Mouse (Mus musculus): ENCODE data around the gene Zfp281. TPM values are rescaled to one million over a fixed set of nuclear protein-coding genes. Genes with fewer than 3 reads are reported as not detected.

Zfp281 gene
- polyA plus RNA-seq, 1 experiment from 2014 or later: 23.1 TPM

GRCm38 (mm10) chr1:136600067-136600466 lies 24.6 kb upstream of the Zfp281 start:
- Histone ChIP-seq H3K9me3 (replicated peaks) (no peaks in the 10 kb centered on the region), H3K27me3 (no peaks in the 10 kb centered on the region), H3K9ac (no peak overlapping the region), H3K4me3 (replicated peaks) (no peak overlapping the region), H3K4me2 (no peak overlapping the region), H3K4me1 (no peaks in the 10 kb centered on the region), H3K27ac (no peak overlapping the region), H3K36me3 (no peaks in the 10 kb centered on the region)
- 86% methylated on average over 3 of the region's 3 CpGs for WGBS
- ATAC-seq (replicated peaks; ENCODE audit: low FRiP score): no peak

DNA sequence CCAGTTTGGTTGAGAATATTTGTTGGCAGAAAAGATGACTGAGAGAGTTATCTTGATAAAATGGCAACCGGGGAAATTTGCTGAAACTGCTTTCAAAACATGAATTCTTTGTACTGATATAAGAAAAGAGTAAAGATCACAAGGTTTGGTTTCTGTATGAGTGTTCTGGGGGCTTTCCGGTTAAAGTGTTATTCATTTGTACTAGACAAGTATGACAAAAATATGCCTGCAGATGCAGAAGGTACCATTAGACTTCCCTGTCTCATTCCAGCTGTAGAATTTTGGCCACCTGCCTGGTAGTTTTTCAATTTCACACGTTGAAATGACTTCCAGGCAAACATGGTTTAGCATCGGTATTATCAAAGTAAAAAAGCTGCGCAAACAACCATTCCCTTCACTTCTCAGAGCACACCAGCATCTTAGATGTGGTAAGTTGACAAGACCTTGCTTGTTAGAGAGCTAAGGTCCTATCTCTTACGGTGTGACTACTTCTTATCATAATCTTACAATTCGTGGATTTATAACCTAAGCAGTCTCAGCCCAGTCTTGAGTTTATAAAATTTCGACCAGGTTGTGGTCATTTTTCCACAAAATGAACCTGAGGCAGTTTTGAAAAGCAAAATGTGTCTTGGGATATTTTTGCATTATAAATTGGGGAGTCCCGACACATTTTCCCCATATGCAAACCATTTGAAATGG lies 23.9 kb upstream of the Zfp281 start:
- ATAC-seq (replicated peaks; ENCODE audit: low FRiP score): no peak
- Histone ChIP-seq H3K4me3 (replicated peaks) (no peak overlapping the region), H3K36me3 (no peaks in the 10 kb centered on the region), H3K9ac (no peak overlapping the region), H3K9me3 (replicated peaks) (no peaks in the 10 kb centered on the region), H3K4me1 (no peaks in the 10 kb centered on the region), H3K27ac (no peak overlapping the region), H3K4me2 (no peak overlapping the region), H3K27me3 (no peaks in the 10 kb centered on the region)
- 80% methylated on average over 9 of the region's 9 CpGs for WGBS

- Histone ChIP-seq H3K36me3 (no peaks in the 10 kb centered on the region), H3K9ac (no peak overlapping the region), H3K27me3 (no peaks in the 10 kb centered on the region), H3K4me1 (no peaks in the 10 kb centered on the region), H3K27ac (no peak overlapping the region), H3K4me2 (no peak overlapping the region), H3K4me3 (replicated peaks) (no peak overlapping the region), H3K9me3 (replicated peaks) (no peaks in the 10 kb centered on the region)
- 80% methylated on average over 10 of the region's 10 CpGs for WGBS
- no peak for ATAC-seq (replicated peaks; ENCODE audit: low FRiP score)
Observed at GRCm38 (mm10) chr1:136601346-136601888, 23.3 kb upstream of the Zfp281 start.

- no peaks in the 10 kb centered on the region for H3K4me1 ChIP-seq
- H3K27ac ChIP-seq: no peak overlapping the region
- no peaks in the 10 kb centered on the region for H3K27me3 ChIP-seq
- WGBS: 71% methylated on average over 5 of the region's 5 CpGs
- H3K36me3 ChIP-seq: no peaks in the 10 kb centered on the region
- ATAC-seq (replicated peaks; ENCODE audit: low FRiP score): no peak
- H3K4me3 ChIP-seq (replicated peaks): no peak overlapping the region
- no peaks in the 10 kb centered on the region for H3K9me3 ChIP-seq (replicated peaks)
- H3K4me2 ChIP-seq: no peak overlapping the region
- no peak overlapping the region for H3K9ac ChIP-seq
Observed at GRCm38 (mm10) chr1:136602303-136602702, 22.4 kb upstream of the Zfp281 start.

DNA sequence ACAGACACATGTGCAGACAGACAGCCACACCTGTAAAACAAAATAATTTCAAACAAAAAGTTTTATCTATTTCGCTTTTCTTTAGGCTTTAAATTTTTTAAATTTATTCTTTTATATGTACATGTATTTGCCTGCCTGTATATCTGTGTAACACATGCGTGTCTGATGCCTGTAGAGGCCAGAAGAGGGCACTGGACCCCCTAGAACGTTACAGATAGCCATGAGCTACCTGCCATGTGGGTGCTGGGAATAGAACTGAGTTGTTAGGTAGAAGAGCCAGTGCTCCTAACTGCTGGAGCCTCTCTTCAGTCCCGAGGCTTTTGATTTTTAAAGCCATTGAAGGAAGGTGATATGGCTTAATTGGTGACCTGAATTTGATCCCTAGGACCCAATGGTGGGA lies 20.5 kb upstream of the Zfp281 start:
- H3K27ac ChIP-seq: no peak overlapping the region
- no peaks in the 10 kb centered on the region for H3K9me3 ChIP-seq (replicated peaks)
- H3K9ac ChIP-seq: no peak overlapping the region
- no peak overlapping the region for H3K4me3 ChIP-seq (replicated peaks)
- 87% methylated on average over 4 of the region's 4 CpGs for WGBS
- no peaks in the 10 kb centered on the region for H3K27me3 ChIP-seq
- no peak overlapping the region for H3K4me2 ChIP-seq
- H3K4me1 ChIP-seq: no peaks in the 10 kb centered on the region
- ATAC-seq (replicated peaks; ENCODE audit: low FRiP score): no peak
- H3K36me3 ChIP-seq: no peaks in the 10 kb centered on the region

DNA sequence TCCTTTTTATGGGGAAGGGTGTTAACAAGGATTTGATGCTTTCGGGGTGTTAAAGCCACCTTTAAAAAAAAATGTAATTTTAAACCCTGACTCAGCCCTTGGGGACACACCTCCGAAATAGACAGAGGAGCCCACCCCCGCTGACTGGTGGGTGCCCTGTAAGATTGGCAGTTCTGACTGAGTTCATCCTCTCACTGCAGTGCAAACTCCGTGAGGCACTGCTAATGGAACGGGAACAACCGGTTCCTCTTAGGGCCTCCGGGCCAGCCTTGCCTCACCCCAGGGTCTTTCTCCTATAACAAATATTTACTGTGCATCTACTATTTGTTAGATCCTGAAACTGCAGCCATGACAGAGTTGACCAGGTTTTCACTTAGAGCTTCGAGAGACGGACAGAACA lies 18.9 kb upstream of the Zfp281 start:
- H3K27ac ChIP-seq: no peak overlapping the region
- no peak overlapping the region for H3K9ac ChIP-seq
- no peaks in the 10 kb centered on the region for H3K4me1 ChIP-seq
- no peaks in the 10 kb centered on the region for H3K9me3 ChIP-seq (replicated peaks)
- WGBS: 76% methylated on average over 9 of the region's 9 CpGs
- ATAC-seq (replicated peaks; ENCODE audit: low FRiP score): no peak
- no peak overlapping the region for H3K4me3 ChIP-seq (replicated peaks)
- H3K4me2 ChIP-seq: no peak overlapping the region
- H3K36me3 ChIP-seq: no peaks in the 10 kb centered on the region
- H3K27me3 ChIP-seq: no peaks in the 10 kb centered on the region

- no peak overlapping the region for H3K9ac ChIP-seq
- no peak overlapping the region for H3K4me3 ChIP-seq (replicated peaks)
- H3K4me2 ChIP-seq: no peak overlapping the region
- no peak overlapping the region for H3K27ac ChIP-seq
- no peaks in the 10 kb centered on the region for H3K9me3 ChIP-seq (replicated peaks)
- no peak for ATAC-seq (replicated peaks; ENCODE audit: low FRiP score)
- H3K4me1 ChIP-seq: no peaks in the 10 kb centered on the region
- H3K27me3 ChIP-seq: no peaks in the 10 kb centered on the region
- no peaks in the 10 kb centered on the region for H3K36me3 ChIP-seq
- WGBS: 81% methylated on average over 4 of the region's 4 CpGs
Observed at GRCm38 (mm10) chr1:136606278-136606677, 18.4 kb upstream of the Zfp281 start.

- 79% methylated on average over 11 of the region's 11 CpGs for whole genome bisulfite sequencing
- H3K36me3 ChIP-seq: no peaks in the 10 kb centered on the region
- no peak overlapping the region for H3K27ac ChIP-seq
- H3K9ac ChIP-seq: no peak overlapping the region
- H3K9me3 ChIP-seq (replicated peaks): no peaks in the 10 kb centered on the region
- no peaks in the 10 kb centered on the region for H3K27me3 ChIP-seq
- H3K4me2 ChIP-seq: no peak overlapping the region
- H3K4me3 ChIP-seq (replicated peaks): no peak overlapping the region
- no peak for ATAC-seq (replicated peaks; ENCODE audit: low FRiP score)
- H3K4me1 ChIP-seq: no peaks in the 10 kb centered on the region
Observed at GRCm38 (mm10) chr1:136608339-136609261, 16.1 kb upstream of the Zfp281 start.

DNA sequence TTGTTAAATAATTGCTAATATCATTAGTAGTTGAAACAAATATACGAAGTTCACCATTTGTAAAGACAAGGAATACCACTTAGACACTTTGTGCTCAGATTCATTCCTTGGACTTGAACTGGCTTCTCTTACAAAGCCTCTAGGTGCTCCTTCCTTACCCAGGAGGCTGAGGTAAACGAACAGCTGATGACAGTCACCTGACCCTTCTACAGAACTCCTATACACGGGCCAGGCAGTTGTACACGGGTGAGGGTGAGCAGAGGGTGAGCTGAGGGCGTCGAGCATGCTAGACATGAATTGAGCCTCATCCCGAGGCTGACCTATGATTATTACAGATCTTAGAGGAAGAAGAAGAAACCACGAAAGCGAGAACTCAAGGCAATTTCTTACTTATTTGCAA lies 12.9 kb upstream of the Zfp281 start:
- WGBS: 85% methylated on average over 9 of the region's 9 CpGs
- Histone ChIP-seq H3K9ac (no peak overlapping the region), H3K4me1 (0 out of 2 replicates have a peak, but pooled peaks cover under 1% of the 10 kb centered on the region), H3K27ac (no peak overlapping the region), H3K9me3 (replicated peaks) (no peaks in the 10 kb centered on the region), H3K4me3 (replicated peaks) (no peak overlapping the region), H3K36me3 (no peaks in the 10 kb centered on the region), H3K4me2 (no peak overlapping the region), H3K27me3 (peaks cover 2% of the 10 kb centered on the region; the same call in 1 of the 2 replicates)
- no peak for ATAC-seq (replicated peaks; ENCODE audit: low FRiP score)

- Histone ChIP-seq H3K27me3 (peaks cover 2% of the 10 kb centered on the region; the same call in 1 of the 2 replicates), H3K4me1 (peaks cover 4% of the 10 kb centered on the region; the same call in 1 of the 2 replicates), H3K27ac (no peak overlapping the region), H3K4me2 (no peak overlapping the region), H3K4me3 (replicated peaks) (no peak overlapping the region), H3K9ac (no peak overlapping the region), H3K9me3 (replicated peaks) (no peaks in the 10 kb centered on the region), H3K36me3 (no peaks in the 10 kb centered on the region)
- 57% methylated on average over 6 of the region's 6 CpGs for WGBS
- ATAC-seq (replicated peaks; ENCODE audit: low FRiP score): no peak
Observed at GRCm38 (mm10) chr1:136613300-136613751, 11.4 kb upstream of the Zfp281 start.

GRCm38 (mm10) chr1:136614748-136615440 lies 9.8 kb upstream of the Zfp281 start:
- H3K9ac ChIP-seq: no peak overlapping the region
- no peaks in the 10 kb centered on the region for H3K9me3 ChIP-seq (replicated peaks)
- H3K27ac ChIP-seq: no peak overlapping the region
- WGBS: 81% methylated on average over 11 of the region's 11 CpGs
- peaks cover 4% of the 10 kb centered on the region; the same call in 1 of the 2 replicates for H3K4me1 ChIP-seq
- H3K4me3 ChIP-seq (replicated peaks): no peak overlapping the region
- peaks cover 2% of the 10 kb centered on the region; the same call in 1 of the 2 replicates for H3K27me3 ChIP-seq
- H3K4me2 ChIP-seq: no peak overlapping the region
- ATAC-seq (replicated peaks; ENCODE audit: low FRiP score): no peak
- no peaks in the 10 kb centered on the region for H3K36me3 ChIP-seq

Measured in kidney, embryonic 15.5 days (tissue).